Mouse (Mus musculus) neural tube, embryonic 11.5 days (tissue): ENCODE measurements around the gene V1ra8. TPM values are rescaled to one million over a fixed set of nuclear protein-coding genes. Genes with fewer than 3 reads are reported as not detected.

Source experiments
- polyA plus RNA-seq: library from polyadenylated mRNA; unstranded; fragments of >200 nt; fragmentation: Nextera tagmentation; extraction: Ambion mirVana; gene quantifications from 2 replicates; pipeline ENCODE4 v1.2.1, GENCODE M21; 2014

Gene V1ra8
- polyA plus RNA-seq, 1 experiment from 2014 or later = not detected

Other genes with a start within 250 kb of the V1ra8 start
- not detected in 2 replicates for gene Vmn1r46, start 233.5 kb upstream of the V1ra8 start, polyA plus RNA-seq
- gene Vmn1r47, start 186.6 kb upstream of the V1ra8 start, polyA plus RNA-seq = not detected in 2 replicates
- not detected in 2 replicates for gene Vmn1r48, start 166.0 kb upstream of the V1ra8 start, polyA plus RNA-seq
- gene Vmn1r49, start 124.3 kb upstream of the V1ra8 start, polyA plus RNA-seq = not detected in 2 replicates
- gene Vmn1r50, start 101.4 kb upstream of the V1ra8 start, polyA plus RNA-seq = not detected in 2 replicates
- 0.08 TPM in 1 of 2 replicates, not detected in the other for gene Vmn1r51, start 80.2 kb upstream of the V1ra8 start, polyA plus RNA-seq
- not detected in 2 replicates for gene Vmn1r52, start 28.0 kb upstream of the V1ra8 start, polyA plus RNA-seq
- not detected in 2 replicates for gene Vmn1r53, start 21.6 kb downstream of the V1ra8 start, polyA plus RNA-seq
- not detected in 2 replicates for gene Vmn1r54, start 43.5 kb downstream of the V1ra8 start, polyA plus RNA-seq
- not detected in 2 replicates for gene BC048671, start 98.4 kb downstream of the V1ra8 start, polyA plus RNA-seq
- gene Chst13, start 122.4 kb downstream of the V1ra8 start, polyA plus RNA-seq = not detected in 2 replicates
- not detected in 2 replicates for gene Uroc1, start 130.5 kb downstream of the V1ra8 start, polyA plus RNA-seq
- 11.5 and 15.1 TPM in 2 replicates for gene Zxdc, start 166.7 kb downstream of the V1ra8 start, polyA plus RNA-seq
- gene Cfap100, start 226.0 kb downstream of the V1ra8 start, polyA plus RNA-seq = 0.96 and 1.2 TPM in 2 replicates